In genomic region chr2:27141950-27142693, GRCm38 (mm10) we compare ENCODE assay signal across 9 mouse cellular contexts. TPM values are rescaled to one million over a fixed set of nuclear protein-coding genes. Genes with fewer than 3 reads are reported as not detected.
DNase-seq lines count a peak whose midpoint lies in the region; ATAC-seq and TF ChIP-seq lines count a peak whose summit lies in the region.
"Had no signal": no experiment of that assay in that cellular context is flagged by ENCODE, and none has a peak within 500 bp of the region (broad histone marks: within the 10 kb centered on the region; RNA-seq: fewer than 3 reads in every experiment).

Gene Fam163b (minus strand): TSS chr2:27142491.

- peak within 1 kb of the TSS; percentile 38 for H3K4me3 ChIP-seq in limb, embryonic 14.5 days (replicated peaks; ENCODE audit: low read length)
- H3K4me3 ChIP-seq in neural tube, embryonic 13.5 days, result peak within 1 kb of the TSS; percentile 45

- peak; percentile 35 for DNase-seq in kidney, adult 11 months
- DNase-seq in kidney, adult 8-10 months, result no peak
- DNase-seq in cerebellum, adult 8-10 months, result peak; percentile 30
- no peak for DNase-seq in frontal cortex, adult 2 months (ENCODE audit: extremely low spot score in 1 of 2, low spot score in 1 of 2)
- peak; percentile 22 for DNase-seq in kidney, adult 9 months
- peak; percentile 76 for DNase-seq in limb, embryonic 14.5 days (ENCODE audit: low spot score)

- TF ChIP-seq POLR2A in limb, embryonic 14.5 days (IDR thresholded peaks at IDR 0.05; ENCODE audit: borderline replicate concordance, extremely low read depth, insufficient read depth, insufficient read length), result no peak

- peak within 1 kb of the TSS; percentile 43; the same call in 1 of the 2 replicates for H3K9ac ChIP-seq in limb, embryonic 14.5 days (ENCODE audit: low read depth, low read length, severe bottlenecking)
- peak within 1 kb of the TSS; percentile 67 for H3K9ac ChIP-seq in neural tube, embryonic 13.5 days

- H3K27ac ChIP-seq in limb, embryonic 14.5 days (replicated peaks; ENCODE audit: low read depth, low read length), result no peak within 1 kb of the TSS
- H3K27ac ChIP-seq in neural tube, embryonic 13.5 days (replicated peaks), result no peak within 1 kb of the TSS

- H3K9me3 ChIP-seq in limb, embryonic 14.5 days (ENCODE audit: control insufficient read depth, low read length), result no peaks in the 10 kb centered on the region
- H3K9me3 ChIP-seq in neural tube, embryonic 13.5 days, result no peaks in the 10 kb centered on the region
- H3K9me3 ChIP-seq: G1E had no signal

- ATAC-seq in limb, embryonic 14.5 days (ENCODE audit: low FRiP score, low read depth), result peak; percentile 57; the same call in 1 of the 2 replicates
- ATAC-seq in neural tube, embryonic 13.5 days (ENCODE audit: low read depth), result peak; percentile 78
- ATAC-seq in activated CD4-positive, CD25-positive, alpha-beta regulatory T cell, adult 4 months, result no peak

- H3K27me3 ChIP-seq in limb, embryonic 14.5 days (ENCODE audit: control insufficient read depth, insufficient read depth, low read length), result peaks cover 8% of the 10 kb centered on the region; the same call in 1 of the 2 replicates
- peaks cover 44% of the 10 kb centered on the region for H3K27me3 ChIP-seq in neural tube, embryonic 13.5 days

- no peaks in the 10 kb centered on the region for H3K4me1 ChIP-seq in limb, embryonic 14.5 days (ENCODE audit: control insufficient read depth, insufficient read depth, low read length)
- H3K4me1 ChIP-seq in neural tube, embryonic 13.5 days (replicated peaks), result peaks cover 10% of the 10 kb centered on the region

- under 1% methylated on average over 27 of the region's 62 CpGs for WGBS in limb, embryonic 14.5 days
- 2% methylated on average over 55 of the region's 62 CpGs for WGBS in neural tube, embryonic 13.5 days

- H3K36me3 ChIP-seq in limb, embryonic 14.5 days (ENCODE audit: control insufficient read depth, insufficient read depth, low read length), result no peaks in the 10 kb centered on the region
- no peaks in the 10 kb centered on the region for H3K36me3 ChIP-seq in neural tube, embryonic 13.5 days
- H3K36me3 ChIP-seq: G1E had no signal

- H3K4me2 ChIP-seq in limb, embryonic 14.5 days (replicated peaks; ENCODE audit: low read depth, low read length, severe bottlenecking), result peak within 1 kb of the TSS; percentile 91
- peak within 1 kb of the TSS; percentile 77 for H3K4me2 ChIP-seq in neural tube, embryonic 13.5 days

RNA-seq across cellular contexts. Expression of gene Fam163b, which starts in this region (rescaled TPM):
- polyA plus RNA-seq in frontal cortex, adult 2 months (2012; rRNA removed), result 213 and 219 TPM in 2 replicates
- 0.68 and 1.1 TPM in 2 replicates for polyA plus RNA-seq in limb, embryonic 14.5 days (2012; rRNA removed)
- 0.30 and 0.43 TPM in 2 replicates for polyA plus RNA-seq in limb, embryonic 14.5 days (2014; fragmentation: Nextera tagmentation; extraction: Ambion mirVana)
- polyA plus RNA-seq in neural tube, embryonic 13.5 days (2015; fragmentation: Nextera tagmentation; extraction: Ambion mirVana), result 3.0 TPM in 2 replicates
- polyA plus RNA-seq in activated CD4-positive, CD25-positive, alpha-beta regulatory T cell, adult 4 months (2017; shearing (Covaris generic)), result not detected
- polyA plus RNA-seq: G1E had no signal

Comparison
In these comparisons a context has a peak if more than half of its experiments do, and no peak if none do; other contexts are left out.
1. RNA of gene Fam163b (polyA plus RNA-seq): 213 to 219 TPM in frontal cortex, adult 2 months; 3.0 TPM in neural tube, embryonic 13.5 days, 0.30 to 1.1 TPM in limb, embryonic 14.5 days and not detected in activated CD4-positive, CD25-positive, alpha-beta regulatory T cell, adult 4 months; every median in the first group is over 10 times any median in the second.
2. DNase-seq: peak in kidney, adult 11 months (single experiment), cerebellum, adult 8-10 months (single experiment), kidney, adult 9 months (single experiment) and limb, embryonic 14.5 days (single experiment); none in kidney, adult 8-10 months (0 of 2) and frontal cortex, adult 2 months (0 of 2).